Mouse (Mus musculus) urinary bladder, adult 2 months (tissue): Measurements from ENCODE around the gene 3110082J24Rik. TPM values are rescaled to one million over a fixed set of nuclear protein-coding genes. Genes with fewer than 3 reads are reported as not detected.
"Not testable (repeated sequence)": the region's sequence is repeated elsewhere in the genome, so short reads cannot be mapped to it uniquely, and the experiment has no call there.

Experiments
- DNase-seq: peaks from one replicate; pipeline ENCODE4 v3.0.0; 2022; ENCODE audit warnings: low spot score
- polyA plus RNA-seq: library from polyadenylated mRNA; depleted of rRNA; stranded (reverse); fragments of >200 nt; gene quantifications from 2 replicates; pipeline ENCODE4 v1.2.3, GENCODE M21; 2012; rRNA removed

Gene 3110082J24Rik
- polyA plus RNA-seq, 1 experiment = not detected

DNA sequence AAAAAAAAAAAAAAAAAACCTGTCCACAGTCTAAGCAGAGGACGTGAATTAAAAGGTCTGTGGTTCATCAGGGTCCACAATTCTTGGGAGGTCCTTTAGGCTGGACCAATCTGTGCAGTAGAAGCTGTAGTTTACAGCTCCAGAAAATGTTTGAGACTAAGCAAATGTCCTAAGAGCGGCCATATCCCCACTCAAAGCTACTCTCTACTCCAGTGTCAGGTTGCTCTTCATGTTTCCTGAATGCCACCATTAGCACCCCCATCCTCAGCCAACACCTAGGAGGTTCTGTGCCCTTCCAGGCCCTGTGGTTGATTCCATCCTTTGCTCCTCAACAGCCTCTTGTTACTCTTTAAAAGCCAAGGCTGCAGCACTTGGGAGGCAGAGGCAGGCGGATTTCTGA lies 33.5 kb downstream of the 3110082J24Rik start:
- DNase-seq = no peak

DNA sequence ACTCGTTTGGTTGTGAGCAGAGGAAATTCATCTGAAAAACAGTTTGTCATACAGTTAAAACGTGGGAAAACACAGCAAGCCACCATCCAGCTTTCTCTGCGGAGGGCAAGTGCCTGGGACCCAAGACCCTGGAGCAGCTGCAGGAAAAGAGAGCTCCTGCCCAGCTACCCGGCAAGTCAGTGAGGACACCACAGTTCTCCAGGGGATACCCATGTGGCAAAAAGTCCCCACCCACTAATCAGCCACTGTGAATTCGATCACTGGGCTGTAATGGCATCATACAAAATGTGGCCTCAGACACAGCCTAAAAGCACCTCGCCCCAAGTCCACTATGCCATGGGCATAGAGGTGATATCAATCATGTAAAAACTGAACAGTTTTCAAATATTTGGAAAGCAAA lies 34.2 kb downstream of the 3110082J24Rik start:
- DNase-seq = no peak

DNA sequence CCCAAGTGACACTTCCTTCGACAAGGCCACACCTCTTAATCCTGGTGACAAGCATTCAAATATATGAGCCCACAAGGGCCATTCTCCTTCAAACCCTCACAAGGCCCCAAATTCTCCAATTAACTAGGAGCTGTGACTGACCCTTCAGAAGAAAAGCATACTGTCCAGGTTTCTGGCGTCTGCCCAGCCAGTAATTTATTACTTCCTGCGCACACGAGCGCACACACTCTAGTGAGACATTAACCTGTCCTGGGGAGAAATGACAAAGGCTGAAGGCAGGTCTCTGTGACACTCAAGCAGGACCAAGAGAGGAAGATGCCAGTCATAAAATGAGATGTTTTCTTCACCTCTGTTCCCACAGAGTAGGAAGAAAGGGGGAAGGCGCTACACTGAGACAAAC lies 38.2 kb downstream of the 3110082J24Rik start:
- no peak for DNase-seq

DNA sequence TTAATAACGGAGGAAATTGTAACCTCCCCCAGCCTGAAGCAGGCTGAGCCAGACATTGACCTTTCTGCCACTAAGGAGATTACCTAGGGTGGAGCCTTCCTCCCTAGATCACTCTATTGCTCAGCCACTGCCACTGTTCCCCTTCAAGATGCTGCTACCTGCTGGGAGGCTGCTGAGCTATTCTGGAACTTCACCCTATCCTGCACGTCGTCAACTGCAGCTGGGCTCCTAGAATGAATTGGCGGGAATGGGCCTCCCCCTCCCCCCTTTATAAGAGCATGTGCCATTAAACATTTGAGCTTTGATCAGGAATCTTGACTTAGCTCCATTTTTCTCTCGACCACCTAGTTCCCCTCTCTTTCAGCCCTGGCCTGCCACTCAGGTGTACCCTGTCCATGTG lies 46.3 kb downstream of the 3110082J24Rik start:
- DNase-seq = not testable (repeated sequence)

GRCm38 (mm10) chr5:30058216-30058731 lies 47.6 kb downstream of the 3110082J24Rik start:
- no peak for DNase-seq

Other genes with a start within 250 kb of the 3110082J24Rik start
- gene Il6, start 93.0 kb downstream of the 3110082J24Rik start, polyA plus RNA-seq = 0.10 TPM in 2 replicates
- gene Tyms, start 32.5 kb downstream of the 3110082J24Rik start, polyA plus RNA-seq = 24.4 and 25.0 TPM in 2 replicates
- 0.10 TPM in 1 of 2 replicates, not detected in the other for gene Garem2, start 925 bp downstream of the 3110082J24Rik start, polyA plus RNA-seq
- 118 and 129 TPM in 2 replicates for gene Hadha, start 49.1 kb upstream of the 3110082J24Rik start, polyA plus RNA-seq
- gene Hadhb, start 49.2 kb upstream of the 3110082J24Rik start, polyA plus RNA-seq = 169 and 193 TPM in 2 replicates
- 0.01 TPM in 1 of 2 replicates, not detected in the other for gene Adgrf3, start 99.6 kb upstream of the 3110082J24Rik start, polyA plus RNA-seq
- gene Selenoi, start 126.5 kb upstream of the 3110082J24Rik start, polyA plus RNA-seq = 19.0 and 19.4 TPM in 2 replicates
- 0.04 TPM in 1 of 2 replicates, not detected in the other for gene Drc1, start 175.3 kb upstream of the 3110082J24Rik start, polyA plus RNA-seq